Mouse (Mus musculus): ENCODE results near the gene Gm20388.

The Gm20388 gene

GRCm38 (mm10) chr8:122350309-122351089, 2439.9 kb downstream of the Gm20388 start:
- DNase-seq (ENCODE audit: low spot score in 2 of 2): no peak

DNA sequence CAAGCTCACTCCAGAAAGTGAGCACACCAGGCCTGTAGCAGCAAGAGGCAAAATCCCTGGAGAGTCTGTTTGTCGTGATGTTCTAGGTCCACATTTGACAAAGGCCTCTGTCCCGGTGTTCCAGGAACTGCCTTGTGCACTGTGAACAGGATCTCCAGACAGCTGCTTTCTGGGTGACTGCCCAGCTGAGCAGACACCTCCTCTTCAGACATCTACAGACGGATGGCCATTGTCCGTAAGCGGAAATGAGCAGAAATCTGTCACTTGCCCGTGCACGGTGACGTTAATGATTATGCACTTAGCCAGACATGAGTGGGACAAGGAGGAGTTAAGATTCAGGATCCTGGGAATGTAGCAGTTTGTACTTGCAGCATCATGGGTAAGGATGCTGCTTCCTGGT, 2443.5 kb downstream of the Gm20388 start:
- no peak for DNase-seq (ENCODE audit: low spot score in 2 of 2)

DNA sequence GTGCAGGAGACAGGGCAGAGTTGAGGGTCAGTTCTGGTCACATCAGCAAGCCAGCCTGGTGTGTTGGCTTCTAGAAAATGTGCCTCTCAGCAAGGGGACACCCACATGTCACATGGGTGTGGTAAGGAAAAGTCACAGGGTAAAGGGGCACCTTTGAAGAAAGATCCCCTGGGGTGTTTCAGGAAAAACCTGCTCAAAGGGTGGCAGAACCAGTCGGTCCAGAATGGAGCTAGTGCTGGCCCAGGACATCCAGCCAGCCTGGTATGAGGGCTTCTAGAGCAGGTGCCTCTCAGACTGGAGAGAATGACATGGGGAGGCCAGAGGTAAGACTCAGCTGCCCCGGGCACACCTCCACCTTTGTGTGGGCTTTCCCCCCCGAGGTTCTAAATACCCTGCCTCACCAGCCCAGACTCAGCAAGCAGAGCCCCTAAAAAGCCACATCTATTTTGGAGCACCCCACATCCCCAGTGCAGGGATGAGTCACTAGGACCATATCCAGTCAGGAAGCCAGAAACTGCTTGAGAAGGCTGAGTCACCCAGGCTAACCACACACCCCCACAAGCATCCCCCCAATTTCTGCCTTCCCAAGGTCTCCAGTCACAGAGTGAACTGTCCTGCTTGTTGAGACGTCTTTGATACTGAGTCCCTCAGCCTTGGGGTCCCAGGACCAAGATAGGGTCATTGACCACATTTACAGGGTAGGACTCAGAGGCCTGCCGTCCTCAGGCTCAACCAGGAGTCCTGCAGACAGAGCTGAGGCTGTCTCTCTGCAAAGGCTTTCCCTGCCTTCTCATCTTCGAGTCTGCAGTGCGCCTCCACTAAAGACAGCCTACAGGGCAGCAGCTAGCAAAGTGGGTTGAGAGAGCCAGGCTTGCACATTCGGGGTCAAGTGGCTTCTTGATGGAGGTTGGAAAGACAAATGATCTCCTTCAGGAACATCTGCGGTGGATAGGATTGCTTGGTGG, 2445.3 kb downstream of the Gm20388 start:
- peak; percentile 70 to 80 for DNase-seq (ENCODE audit: low spot score in 2 of 2)

DNA sequence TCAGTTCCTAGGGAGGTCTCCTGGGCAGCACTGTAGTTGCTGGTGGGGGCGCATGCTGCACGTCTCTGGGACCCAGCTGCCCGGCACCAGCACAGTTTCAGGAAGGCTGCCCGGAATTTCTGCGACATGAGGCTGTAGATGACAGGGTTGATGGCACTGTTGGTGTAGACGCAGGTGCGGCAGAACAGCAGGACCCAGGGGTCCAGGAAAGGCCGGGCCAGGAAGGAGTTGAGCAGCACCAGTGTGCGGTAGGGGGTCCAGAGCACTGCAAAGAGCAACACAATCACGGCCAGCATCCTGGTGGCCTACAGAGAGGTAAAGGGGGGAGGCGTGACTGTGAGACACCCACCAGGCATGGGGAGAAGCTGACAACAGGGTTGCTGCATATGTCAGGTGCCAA, 2446.6 kb downstream of the Gm20388 start:
- DNase-seq (ENCODE audit: low spot score in 2 of 2): no peak

- DNase-seq (ENCODE audit: low spot score in 2 of 2): no peak
Measured at GRCm38 (mm10) chr8:122357641-122358040, 2447.0 kb downstream of the Gm20388 start.

GRCm38 (mm10) chr8:122359111-122359775, 2448.6 kb downstream of the Gm20388 start:
- no peak for DNase-seq (ENCODE audit: low spot score in 2 of 2)

DNA sequence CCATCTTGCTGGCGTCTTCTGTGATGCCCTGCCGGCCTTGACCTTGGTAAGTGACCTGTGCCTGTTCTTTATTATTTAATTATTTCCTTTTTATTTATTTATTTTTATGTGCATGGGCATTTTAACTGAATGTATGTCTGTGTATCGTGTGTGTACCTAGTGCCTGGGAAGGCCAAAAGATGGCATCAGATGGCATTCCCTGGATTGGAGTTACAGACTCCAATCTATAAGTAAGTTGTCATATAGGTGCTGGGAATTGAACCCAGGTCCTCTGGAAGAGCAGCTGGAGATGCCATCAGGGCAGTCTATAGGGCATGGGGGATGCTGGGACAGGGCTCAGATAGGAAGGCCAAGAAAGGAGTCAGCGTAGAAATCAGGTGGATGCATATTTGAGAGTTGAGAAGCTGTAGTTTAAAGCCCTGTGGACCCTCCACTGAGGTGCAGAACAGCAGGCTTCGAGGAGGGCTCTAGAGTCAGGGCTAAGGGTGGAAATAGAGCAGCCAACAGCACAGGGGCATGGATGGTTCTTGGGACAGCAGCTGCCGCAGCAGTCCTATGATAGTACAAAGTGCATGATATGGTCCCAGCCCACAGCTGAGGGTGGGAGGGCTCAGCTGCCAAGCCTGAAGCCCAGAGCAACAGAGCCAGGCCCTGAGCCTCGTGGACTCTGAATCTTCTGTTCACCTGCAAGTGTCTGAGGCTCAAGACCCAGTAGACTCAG, 2450.2 kb downstream of the Gm20388 start, which contains the start of gene Trhr2:
Trhr2 (minus strand) TSS at position 51 of the 721 bp plus-strand sequence.
- DNase-seq (ENCODE audit: low spot score in 2 of 2): no peak

DNA sequence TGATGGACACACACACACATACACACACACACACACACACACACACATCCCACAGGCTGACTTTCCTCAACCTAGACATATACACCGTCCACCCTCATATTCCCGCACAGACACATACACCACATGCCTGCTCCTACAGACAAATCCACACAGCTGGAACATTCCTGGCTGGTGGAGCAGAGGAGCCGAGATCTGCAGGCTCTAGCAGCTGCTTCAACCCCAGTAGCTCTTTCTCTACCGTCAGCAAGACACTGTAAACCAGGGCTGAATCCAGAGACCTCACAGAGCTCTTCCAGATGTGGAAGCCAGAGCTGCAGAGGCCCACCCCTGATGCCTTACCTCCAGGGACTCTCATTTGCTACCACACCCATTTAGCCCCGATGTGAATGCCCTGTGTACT, 2451.6 kb downstream of the Gm20388 start:
- no peak for DNase-seq (ENCODE audit: low spot score in 2 of 2)

DNA sequence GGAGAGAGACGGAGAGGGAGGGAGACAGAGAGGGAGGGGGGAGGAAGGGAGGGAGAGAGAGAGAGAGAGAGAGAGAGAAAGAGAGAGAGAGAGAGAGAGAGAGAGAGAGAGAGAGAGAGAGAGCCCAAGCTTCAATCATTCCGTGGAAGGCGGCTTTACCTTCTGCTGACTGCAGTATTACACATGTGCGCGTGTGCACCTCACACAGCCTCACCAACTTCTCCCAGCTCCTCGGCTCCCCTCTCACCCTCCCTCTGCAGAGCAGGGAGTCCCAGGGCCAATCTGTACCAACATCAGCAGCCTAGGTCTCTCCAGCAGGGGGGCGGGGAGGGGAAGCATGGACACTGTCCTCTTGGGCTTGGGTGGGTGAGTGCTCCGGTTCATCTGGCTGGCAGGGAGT, 2452.3 kb downstream of the Gm20388 start:
- DNase-seq (ENCODE audit: low spot score in 2 of 2): no peak

DNA sequence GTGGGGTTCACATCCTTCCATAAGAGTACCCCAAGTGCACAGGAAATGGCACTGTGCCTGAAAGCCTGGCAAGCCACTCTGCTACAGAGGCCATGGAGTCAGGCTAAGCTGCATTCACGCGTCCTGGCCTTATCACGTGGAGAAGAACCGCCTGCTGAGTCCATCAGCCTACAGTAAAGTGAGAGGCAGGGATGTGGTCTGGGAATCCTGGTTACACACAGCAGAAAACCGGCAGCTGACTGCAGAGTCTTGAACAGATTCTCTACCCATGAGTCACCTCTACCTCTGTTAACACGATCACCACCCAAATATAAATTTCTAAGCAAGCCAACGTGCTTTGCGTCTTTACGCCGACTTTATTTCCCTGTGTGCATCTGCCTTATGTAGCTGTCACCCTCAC, 2457.9 kb downstream of the Gm20388 start:
- no peak for DNase-seq (ENCODE audit: low spot score in 2 of 2)

GRCm38 (mm10) chr8:122369665-122370064, 2459.0 kb downstream of the Gm20388 start:
- peak in 1 of 2 experiments; percentile 70 for DNase-seq (ENCODE audit: low spot score in 2 of 2)

GRCm38 (mm10) chr8:122371706-122372105, 2461.1 kb downstream of the Gm20388 start:
- DNase-seq (ENCODE audit: low spot score in 2 of 2): no peak

DNA sequence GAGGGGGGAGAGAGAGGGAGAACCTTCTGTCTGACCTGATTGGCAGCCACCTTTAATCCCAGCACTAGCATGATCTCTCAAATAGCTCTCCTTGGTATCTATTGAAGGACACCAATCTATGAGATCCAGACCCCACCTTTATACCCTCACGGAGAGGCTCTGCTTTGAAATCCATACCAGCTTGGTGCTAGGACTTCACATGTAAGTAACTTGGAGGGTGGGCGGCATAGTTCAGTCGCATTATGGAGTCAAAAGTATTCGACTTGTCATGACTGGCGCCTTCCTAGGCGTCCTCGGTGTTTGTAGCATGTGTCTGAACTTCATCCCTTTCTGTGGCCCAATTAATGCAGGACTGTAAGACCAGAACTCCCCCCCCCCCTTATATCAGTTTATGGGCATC, 2464.7 kb downstream of the Gm20388 start:
- no peak for DNase-seq (ENCODE audit: low spot score in 2 of 2)

- no peak for DNase-seq (ENCODE audit: low spot score in 2 of 2)
Measured at GRCm38 (mm10) chr8:122375751-122376364, 2465.2 kb downstream of the Gm20388 start.

DNA sequence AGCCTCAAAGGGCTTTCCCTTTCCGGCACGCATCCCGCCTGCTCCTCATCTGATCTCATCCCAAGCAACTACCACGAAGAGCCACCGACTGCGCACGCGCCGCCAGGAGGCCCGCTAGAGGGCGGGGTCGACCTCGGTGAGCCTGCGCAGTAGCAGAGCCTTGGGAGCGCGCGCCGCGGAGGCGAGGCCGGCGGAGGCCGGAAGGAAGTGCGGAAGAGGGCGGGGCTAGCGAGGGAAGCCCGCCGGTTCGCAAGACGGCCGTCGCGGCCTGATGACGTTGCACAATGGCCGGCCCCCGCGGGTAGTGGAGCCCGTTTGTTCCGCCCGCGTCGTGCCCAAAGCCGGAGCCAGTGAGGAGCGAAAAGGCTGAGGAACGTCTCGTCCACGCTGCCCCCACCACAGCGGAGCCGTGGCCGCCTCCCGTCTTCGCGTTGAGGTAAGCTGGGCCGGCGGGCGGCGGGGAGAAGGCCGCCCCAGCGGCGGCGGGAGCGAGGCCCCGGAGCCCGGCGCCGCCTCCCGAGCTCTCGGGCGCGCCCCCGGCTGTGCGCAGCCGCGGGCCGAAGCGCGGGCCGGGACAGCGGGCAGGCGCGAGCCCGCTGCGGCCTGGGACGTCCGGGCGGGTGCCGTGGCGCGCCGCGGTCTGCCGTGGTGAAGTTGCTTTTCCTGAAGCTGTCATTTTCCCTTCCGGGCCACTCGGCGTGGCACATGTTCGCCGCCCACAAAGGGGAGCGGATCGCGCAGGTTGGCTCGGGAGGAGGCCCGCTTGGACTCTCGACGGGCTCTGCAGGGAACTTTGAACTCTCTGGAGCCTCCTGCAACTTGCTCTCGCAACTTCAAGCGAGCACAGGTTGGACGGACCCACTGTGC, 2466.0 kb downstream of the Gm20388 start, which contains the start of gene Zc3h18:
Zc3h18 (plus strand) TSS at position 245 of the 867 bp plus-strand sequence.
- peak; percentile 99 for DNase-seq (ENCODE audit: low spot score in 2 of 2)

DNA sequence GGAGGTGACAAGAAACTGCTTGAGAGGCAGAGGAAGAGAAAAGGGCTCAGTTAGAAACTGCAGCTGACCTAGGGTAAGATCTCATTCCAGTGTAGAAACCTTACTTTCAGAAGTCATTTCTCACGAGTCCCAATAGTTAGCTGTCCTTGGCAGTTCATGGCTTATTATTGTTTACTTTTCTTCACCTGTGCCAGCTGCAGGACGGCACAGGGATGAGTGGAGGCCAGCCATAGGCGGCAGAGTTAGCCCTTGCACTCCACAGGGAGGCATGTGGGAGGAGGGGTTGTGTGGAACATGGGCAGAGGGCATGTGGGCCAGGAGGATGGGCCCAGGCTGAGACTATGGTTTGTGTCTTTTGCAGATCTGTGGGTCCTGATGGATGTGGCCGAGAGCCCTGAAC, 2472.4 kb downstream of the Gm20388 start:
- DNase-seq (ENCODE audit: low spot score in 2 of 2): no peak

DNA sequence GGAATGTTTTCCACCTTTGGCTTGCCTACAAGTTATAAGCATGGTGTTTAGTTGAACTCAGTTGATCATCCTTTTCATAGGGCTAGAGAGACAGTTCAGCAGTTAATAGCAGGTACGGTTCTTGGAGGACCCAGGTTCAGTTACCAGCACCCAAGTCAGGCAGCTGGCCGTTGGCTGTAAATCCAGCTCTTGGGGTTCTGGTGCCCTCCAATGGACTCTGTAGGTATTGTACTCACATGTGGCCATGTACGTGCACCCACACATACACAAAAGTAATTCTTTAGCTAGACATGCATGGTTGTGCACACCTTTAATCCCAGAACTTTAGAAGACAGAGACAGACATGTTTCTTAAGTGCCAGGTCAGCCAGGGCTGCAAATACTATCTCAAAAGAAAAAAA, 2478.7 kb downstream of the Gm20388 start:
- DNase-seq (ENCODE audit: low spot score in 2 of 2): no peak

- DNase-seq (ENCODE audit: low spot score in 2 of 2): no peak
Measured at GRCm38 (mm10) chr8:122390758-122391157, 2480.1 kb downstream of the Gm20388 start.

GRCm38 (mm10) chr8:122393717-122394116, 2483.1 kb downstream of the Gm20388 start:
- no peak for DNase-seq (ENCODE audit: low spot score in 2 of 2)

GRCm38 (mm10) chr8:122395291-122395690, 2484.7 kb downstream of the Gm20388 start:
- no peak for DNase-seq (ENCODE audit: low spot score in 2 of 2)

Data from left cerebral cortex, adult 9 months (tissue).